Mouse (Mus musculus): Measurements from ENCODE around the gene Gm4707.
"Not testable (repeated sequence)": the region's sequence is repeated elsewhere in the genome, so short reads cannot be mapped to it uniquely, and the experiment has no call there.

The Gm4707 gene

DNA sequence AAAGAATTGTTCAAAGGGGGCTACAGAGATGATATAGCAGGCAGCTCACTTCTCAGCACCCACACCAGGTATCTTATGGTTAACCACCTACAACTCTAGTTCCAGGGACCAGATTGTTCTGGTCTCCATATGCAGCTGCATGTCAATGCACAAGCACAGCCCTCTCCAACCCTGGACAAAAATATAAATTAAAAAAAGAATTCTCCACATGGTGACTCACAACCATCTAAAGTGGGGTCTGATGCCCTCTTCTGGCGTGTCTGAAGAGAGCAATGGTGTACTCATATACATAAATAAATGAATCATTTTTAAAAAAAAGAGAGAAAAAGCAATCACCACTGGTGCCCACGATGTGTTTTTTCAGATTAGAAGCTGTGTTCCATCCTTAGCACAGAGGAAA is 15.0 kb downstream of the Gm4707 start:
- DNase-seq (ENCODE audit: low read depth, low spot score): no peak

DNA sequence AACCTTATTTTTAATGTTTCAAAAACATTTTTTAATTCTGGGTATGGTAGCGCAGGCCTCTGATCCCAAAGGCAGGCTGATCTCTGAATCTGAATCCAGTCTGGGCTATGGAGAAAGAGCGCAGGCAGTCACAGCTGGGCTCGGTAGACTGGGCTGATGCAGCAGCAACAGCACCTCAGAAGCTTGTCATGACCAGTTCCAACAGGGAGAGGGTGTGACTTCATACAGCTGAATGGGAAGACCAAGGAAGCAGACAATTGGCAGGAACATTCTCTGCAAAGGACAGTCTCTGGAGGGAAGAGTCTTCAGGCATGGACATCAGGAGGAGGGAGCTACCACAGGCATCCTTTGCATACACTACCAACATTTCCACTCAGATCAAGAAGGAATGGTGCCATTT is 15.6 kb downstream of the Gm4707 start:
- DNase-seq (ENCODE audit: low read depth, low spot score): no peak

DNA sequence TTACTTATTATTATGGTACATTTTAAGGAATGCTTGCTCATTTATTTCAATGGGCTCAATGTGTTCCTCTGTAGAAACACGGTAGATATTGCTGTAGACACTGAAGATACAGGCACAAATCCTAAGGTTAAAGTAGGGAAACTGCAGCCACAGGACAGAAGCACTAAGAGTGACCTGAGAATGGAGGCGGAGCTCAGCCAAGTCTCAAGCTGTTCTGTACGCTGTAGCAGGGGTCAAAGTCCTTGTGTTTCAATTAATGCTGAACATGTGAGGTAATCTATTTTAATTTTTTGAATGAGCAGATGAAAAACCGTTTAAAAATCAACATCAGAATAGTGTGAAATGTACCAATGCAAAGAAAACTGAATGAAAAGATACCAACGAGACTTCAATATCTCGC is 16.4 kb downstream of the Gm4707 start:
- DNase-seq (ENCODE audit: low read depth, low spot score): no peak

DNA sequence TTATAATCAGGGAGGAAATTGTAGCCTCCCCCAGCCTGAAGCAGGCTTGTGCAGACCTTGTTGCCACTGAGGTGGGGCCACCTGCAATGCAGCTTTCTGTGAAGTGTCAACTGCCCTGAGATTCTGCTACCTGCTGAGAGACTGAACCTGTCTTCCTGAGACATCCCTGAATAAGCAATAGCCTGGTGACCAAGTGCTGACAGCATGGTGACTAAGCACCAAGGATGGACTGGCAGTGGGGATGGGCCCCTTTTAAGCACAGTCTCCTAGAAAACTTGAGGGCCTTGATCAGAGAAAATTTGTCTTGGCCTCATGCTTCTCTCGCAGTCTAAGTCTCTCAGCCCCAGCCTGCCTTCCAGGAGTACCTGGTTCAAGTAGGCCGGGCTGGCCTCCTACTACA is 37.2 kb downstream of the Gm4707 start:
- DNase-seq (ENCODE audit: low read depth, low spot score): not testable (repeated sequence)

DNA sequence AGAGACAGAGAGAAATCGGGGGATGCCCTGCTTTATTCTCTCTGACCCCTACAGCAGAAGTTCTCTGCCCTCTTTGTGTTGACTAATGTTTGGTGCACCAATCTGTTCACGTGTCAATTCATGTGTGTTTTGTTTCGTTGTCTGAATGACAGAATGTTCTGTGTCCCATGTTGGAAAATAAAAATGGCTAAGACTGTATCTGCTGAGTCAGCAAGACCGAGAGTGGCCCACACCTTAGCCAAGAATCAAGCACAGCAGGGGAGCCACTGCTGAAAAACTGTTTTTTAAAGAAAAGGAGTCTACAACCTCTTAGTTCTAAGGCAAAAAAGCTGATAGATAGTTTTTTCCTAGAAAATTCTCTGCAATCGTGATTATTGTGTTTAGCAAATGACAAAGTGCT is 40.3 kb downstream of the Gm4707 start:
- not testable (repeated sequence) for DNase-seq (ENCODE audit: low read depth, low spot score)

DNA sequence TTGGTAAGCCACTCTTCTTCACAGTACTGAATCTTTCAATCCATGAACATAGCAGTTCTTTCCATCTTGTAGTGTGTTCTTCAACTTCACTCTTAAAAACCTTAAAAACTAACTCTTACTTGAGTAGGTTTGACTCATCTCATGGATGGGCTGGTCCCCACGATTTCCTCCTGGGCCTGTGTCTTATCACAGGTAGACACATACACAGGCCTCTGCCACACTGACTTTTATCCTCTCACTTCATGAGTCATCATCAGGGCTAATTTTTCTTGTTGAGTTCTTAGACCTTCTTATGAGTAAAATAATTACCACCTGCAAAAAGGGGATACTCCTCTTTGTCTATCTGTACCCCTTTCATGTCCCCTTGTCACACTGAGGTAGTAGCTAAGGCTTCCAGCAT is 42.7 kb downstream of the Gm4707 start:
- DNase-seq (ENCODE audit: low read depth, low spot score): no peak

All from mesoderm, embryonic 11.5 days (tissue).